Mouse (Mus musculus): ENCODE results near the gene Dll4.

GRCm38 (mm10) chr2:119314742-119315310, 10.8 kb upstream of the Dll4 start:
- TF ChIP-seq CTCF (conservative IDR thresholded peaks at IDR 0.05; ENCODE audit: insufficient read depth, insufficient read length, low read depth, low read length) (no peak), POLR2A (IDR thresholded peaks at IDR 0.05; ENCODE audit: low read depth, low read length) (no peak)
